Mouse (Mus musculus) frontal cortex, postnatal 10 days (tissue): Measurements from ENCODE around the gene Ggcx.

Experiments
- DNase-seq, 2 experiments: peaks; one replicate each; pipeline ENCODE4 v3.0.0; 2022; ENCODE audit warnings: low spot score in 2 of 2, mixed read lengths in 1 of 2

Gene Ggcx

DNA sequence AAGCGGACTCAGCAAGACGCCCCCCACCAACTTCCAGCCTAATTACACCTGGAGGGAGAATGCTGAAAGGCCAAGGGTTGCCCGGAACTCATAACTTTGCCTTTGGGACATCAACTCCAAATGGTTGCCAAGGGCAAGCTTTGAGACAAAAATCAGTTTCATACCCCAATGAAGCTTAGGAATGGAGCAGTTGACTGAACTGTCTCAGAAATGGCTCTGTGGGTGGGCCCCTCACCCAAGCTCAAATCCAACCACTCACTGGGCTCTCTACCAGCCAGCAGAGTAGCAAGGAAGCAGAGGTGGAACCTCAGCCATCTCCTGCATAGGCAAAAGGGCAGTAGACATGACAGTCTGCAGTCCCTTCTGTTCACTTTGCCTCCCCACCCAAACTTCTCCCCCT lies 26.3 kb upstream of the Ggcx start:
- no peak for DNase-seq

DNA sequence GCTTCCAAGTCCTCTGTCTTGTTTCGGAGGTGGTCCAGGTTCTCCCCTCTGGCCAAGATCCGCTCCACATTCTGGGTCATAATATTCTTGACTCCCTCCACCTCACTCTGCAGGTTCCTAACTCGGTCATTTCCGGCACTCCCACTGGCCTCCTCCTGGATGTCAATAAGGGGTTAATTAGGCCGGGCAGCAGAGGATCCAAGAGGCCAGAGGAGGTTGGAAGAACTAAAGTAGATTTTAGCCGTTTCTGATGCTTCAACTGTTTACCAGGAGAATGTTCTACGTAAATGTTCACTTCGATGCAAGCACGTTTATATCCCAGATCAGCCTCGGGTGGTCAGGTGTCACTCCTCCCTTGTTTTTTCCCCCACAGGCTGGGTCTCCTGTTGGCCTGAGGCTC lies 25.8 kb upstream of the Ggcx start:
- DNase-seq: no peak

DNA sequence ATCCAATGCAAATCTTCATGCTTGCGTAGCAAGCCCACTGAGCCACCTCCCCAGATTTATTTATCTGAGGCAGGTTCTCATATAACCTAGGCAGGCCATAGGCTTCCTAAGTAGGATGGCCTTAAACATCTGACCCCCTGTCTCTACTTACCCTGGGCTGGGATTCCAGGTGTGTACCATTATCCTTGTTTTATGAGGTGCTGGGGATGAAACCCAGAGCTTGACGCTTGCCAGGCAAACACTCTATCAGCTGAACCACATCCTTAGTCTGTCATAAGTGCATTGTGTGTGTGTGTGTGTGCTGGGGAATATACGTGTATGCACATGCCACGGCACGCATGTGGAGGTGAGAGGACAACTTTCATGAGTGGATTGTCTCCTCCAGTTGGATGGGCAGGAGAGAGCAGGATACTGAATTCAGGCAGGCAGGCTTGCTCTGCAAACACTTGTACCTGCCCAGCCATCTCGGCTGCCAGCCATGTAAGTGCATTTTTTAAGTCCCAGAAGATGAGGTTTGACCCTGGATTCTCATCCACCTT lies 25.2 kb upstream of the Ggcx start:
- DNase-seq: no peak

DNA sequence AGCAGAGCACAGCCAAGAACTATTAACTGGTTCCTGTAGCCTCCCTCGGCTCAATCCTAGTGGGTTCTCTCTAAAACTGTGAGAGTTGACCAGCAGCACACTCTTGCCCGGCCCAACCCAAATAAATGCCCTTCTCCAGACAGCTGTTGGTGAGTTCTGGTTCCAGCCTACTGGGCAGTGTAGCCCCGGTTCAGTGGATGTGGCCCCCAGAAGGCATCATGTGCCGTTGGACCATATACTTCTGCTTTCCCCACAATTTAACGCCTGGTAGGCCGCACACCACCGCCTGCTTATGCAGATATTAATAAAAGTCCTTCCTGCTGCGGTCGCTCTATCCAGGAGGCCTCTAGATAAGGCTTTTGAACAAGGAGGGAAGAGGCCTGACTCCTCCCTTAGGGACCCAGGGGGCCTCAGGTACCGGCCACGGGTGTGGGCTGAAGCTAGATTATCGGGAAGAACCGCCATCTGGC lies 24.6 kb upstream of the Ggcx start:
- peak in 1 of 2 experiments; percentile 17 for DNase-seq

DNA sequence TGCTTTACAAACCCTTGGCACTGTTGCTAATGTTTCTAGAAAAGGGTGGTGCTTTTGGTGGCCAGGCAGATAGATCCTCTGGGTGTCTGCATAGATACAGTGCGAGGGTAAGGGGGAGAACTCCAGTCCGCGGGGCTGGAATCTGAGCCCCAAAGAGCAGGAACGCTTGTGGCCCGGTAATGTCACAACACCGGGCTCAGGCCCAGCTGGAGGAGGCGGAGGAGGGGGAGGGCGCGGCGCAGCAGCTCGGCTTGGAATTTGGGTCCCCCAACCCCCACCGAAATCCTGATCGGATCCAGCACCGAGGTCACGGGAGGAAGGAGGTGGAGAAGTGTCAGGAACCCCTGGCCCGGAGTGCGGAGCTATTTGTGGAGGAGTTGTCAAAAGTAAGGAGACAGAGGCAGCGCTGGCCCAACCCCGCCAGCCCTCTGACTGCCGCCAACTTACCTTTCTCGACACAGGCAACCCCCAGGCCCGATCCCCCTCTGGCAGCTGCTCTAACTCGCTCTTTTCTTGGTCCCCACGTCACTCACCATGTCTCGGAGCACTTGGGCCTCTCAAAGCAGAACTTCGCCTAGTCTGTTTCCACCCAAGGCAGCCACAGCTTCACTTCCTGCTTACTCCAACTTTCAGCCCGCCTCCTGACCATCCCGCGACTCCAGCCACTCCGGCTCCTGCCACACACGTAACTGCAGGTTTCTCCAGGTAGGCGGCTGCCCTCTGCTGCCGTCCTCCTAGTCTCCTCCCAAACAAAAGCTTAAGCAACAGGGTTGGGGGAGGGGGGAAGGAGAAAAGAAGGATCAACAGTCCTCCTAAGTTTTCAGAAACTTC lies 24.0 kb upstream of the Ggcx start, which contains the start of gene Vamp8:
TSS of gene Vamp8 (minus strand) at position 763 of the 831 bp plus-strand sequence.
- DNase-seq: peak in 1 of 2 experiments; percentile 47

DNA sequence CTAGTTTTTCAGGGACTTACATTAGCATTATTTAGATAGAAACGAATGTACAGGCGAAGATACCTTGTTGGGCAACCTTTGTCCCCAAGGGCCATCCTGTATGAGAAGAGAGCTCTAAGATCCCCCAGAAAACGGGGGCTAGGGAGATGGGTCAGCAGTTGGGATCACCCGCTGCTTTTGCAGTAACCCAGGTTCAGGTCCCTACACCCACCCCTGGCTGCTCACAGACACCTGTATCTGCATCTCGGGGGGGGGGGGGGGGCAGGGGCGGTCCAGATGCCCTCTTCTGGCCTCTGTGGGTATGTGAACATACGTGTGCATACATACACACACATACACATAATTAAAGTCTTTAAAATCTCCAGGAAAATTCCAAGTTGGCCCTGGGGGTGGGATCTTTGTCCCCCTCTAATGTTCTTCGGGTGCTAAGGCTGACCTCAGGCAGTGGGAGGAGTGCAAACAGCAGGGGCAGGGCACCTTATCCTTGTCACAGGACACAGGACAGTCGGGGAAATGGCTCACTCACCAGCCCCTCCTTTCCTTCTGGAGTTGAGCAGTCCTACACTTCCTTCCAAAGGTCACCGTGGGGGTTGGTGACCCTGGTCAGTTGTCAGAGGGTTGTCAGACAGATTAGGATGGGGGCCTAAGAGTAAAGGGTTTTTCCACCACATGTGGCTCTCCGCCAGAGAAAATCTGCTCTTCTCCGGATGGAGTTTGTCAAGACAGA lies 23.1 kb upstream of the Ggcx start:
- DNase-seq: no peak

DNA sequence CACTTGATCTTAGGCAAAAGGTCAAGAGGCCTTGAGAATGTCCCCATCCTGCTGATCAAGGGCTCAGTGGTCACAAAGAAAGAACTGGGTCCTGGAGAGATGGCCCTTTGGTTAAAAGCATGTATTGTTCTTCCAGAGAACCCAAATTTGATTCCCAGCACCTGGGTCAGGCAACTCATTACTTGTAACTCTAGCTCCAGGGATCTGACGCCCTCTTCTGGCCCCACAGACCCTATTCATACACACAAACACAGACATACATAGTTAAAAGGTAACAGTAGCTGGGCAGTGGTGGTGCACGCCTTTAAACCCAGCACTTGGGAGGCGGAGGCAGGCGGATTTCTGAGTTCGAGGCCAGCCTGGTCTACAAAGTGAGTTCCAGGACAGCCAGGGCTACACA lies 21.8 kb upstream of the Ggcx start:
- no peak for DNase-seq

DNA sequence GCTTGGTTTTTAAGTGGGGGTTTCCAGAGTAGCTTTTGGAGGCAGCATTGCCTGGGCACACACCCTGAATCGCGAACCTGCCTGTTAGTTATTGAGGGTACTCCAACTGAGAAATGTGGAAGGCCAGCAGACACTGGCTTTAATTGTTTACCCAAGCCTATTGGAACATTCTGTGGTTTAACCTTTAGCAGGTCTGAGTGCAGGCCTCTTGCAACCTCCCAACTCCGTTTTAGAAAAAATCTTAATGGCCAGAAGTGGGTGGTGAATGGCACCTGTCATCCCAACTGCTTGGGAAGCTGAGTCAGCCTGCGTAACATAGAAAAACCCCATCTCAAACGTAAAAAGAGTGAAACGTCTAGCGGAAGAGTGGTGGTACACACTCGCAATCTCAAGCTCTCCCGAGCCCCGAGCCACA lies 17.3 kb upstream of the Ggcx start:
- no peak for DNase-seq

DNA sequence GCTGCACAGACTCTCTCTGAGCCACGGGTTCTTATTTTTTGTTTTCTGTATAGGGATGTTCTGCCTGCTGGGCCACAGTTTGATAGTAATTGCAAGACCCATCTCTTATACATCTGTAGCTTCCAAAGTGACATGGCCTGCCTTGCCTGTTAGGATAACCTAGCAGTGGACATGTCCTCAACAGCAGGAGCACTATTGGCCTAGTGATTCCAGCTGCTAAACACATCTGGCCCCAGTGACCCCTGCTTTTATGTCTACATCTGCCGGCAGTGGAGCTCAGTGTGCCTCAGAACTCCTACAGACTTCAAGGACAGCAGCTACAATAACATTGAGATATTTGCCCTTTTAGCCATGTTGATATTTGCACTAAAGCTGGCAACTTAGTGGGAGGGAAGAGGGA lies 14.1 kb upstream of the Ggcx start:
- DNase-seq: no peak

DNA sequence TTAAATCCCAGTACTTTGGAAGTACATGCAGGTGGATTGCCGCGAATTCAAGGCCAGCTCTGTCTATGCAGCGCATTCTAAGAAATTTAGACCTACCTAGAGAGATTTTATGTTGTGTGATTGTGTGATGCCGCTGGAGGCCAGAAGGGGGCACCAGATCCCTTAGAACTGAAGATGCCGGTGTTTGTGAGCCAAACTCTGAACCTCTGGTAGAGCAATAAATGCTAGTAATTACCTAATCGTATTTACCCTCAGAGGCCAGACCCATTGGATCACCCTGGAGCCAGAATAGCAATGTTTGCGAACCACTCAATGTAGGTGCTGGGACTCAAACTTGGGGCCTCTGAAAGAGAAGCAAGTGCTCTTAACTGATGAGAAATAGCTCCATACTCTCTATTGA lies 12.2 kb upstream of the Ggcx start:
- peak in 1 of 2 experiments; percentile 60 for DNase-seq

DNA sequence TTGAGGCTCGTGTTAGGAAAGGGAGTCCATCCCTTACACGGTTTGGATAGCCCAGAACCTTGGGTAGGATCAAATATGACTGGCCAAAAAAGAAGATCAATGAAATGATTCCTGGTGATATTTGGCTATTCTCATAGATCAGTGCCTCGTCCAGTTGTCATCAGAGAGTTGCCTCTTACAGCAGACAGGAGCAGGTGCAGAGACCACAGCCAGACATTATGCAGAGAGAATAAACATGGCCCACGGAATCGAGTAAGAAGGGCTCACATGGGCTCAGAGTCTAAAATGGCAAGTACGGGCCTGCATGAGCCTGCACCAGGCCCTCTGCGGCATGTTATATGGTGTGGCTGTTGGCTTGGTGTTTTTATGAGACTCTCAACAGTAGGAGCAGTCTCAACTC lies 8.8 kb upstream of the Ggcx start:
- no peak for DNase-seq

DNA sequence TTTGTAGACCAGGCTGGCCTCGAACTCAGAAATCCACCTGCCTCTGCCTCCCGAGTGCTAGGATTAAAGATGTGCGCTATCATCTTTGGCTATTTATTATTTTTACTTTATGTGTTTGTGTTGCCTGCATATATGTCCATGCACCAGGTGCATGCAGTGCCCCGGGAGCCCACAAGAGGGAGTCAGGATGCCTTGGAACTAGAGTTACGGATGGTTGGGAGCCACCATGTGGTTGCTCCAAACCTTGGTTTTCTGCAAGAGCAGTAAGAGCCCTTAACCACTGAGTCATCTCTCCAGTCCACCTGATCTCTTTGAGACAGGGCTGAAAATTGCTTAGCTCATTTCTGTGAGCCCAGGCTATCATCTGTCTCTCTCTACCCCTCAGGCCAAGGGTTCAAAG lies 7.0 kb upstream of the Ggcx start:
- DNase-seq: peak in 1 of 2 experiments; percentile 75

DNA sequence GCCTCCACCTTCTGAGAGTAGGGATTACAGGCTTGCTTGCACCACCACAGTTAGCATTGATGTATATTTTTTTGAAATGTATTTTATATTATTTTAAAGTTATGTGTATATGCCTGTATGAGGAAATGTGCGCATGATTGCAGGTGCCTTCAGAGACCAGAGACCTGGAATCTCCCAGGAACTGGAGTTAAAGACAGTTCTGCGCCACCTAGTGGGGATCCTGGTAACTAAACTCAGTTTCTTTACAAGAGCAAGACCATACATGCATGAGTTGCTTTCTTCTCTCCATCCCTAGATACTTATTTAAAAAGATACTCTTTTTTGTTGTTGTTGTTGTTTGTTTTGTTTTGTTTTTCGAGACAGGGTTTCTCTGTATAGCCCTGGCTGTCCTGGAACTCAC lies 4.5 kb upstream of the Ggcx start:
- DNase-seq: peak in 1 of 2 experiments; percentile 47

DNA sequence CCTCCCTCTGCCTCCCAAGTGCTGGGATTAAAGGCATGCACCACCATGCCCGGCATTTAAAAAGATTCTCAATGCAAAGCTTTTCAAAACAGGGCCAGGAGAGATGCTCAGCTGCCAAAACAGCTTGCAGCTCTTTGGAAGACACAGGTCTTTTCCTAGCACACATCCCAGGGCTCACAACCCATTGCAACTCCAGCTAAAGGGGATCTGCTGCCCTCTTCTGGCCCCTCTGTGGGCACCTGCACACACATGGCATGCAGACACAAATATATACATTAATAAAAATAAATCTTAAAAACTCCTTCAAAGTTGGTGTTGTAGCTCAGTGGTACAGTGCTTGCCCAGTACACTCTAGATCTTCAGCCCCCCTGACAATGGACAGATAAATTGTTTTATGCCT lies 4.1 kb upstream of the Ggcx start:
- no peak for DNase-seq

DNA sequence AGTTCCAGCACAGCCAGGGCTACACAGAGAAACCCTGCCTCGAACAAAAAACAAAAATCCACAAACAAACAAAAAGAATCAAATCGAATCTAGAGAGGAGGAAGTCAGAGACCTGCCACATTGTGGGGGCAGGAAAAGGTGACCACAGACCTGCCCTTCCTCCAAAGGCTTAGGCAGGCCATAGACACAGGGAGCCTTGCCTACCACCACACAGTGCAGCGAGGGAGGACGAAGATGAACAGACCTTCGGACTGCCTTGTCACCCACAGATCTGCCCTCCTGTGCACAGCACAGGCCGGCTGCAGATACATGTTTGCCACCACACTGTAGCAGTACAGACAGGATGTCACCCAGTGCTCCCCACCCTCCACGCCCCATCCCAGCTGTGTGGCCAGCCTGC lies 3.6 kb upstream of the Ggcx start:
- no peak for DNase-seq

DNA sequence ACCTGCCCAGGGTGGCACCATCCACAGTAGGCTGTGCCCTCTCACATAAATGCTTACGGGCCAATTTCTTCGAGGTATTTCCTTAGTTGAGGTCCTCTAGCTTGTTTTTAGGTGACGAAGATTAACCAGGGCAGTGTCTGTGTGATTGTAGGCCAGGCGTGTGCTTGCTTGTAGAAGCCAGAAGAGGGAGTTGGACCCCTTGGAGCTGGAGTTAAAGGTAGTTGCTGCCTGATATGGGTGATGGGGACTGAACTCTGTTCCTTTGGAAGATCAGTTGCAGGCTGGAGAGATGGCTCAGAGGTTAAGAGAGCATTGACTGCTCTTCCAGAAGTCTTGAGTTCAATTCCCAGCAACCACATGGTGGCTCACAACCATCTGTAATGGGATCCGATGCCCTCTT lies 1.1 kb downstream of the Ggcx start:
- DNase-seq: no peak

DNA sequence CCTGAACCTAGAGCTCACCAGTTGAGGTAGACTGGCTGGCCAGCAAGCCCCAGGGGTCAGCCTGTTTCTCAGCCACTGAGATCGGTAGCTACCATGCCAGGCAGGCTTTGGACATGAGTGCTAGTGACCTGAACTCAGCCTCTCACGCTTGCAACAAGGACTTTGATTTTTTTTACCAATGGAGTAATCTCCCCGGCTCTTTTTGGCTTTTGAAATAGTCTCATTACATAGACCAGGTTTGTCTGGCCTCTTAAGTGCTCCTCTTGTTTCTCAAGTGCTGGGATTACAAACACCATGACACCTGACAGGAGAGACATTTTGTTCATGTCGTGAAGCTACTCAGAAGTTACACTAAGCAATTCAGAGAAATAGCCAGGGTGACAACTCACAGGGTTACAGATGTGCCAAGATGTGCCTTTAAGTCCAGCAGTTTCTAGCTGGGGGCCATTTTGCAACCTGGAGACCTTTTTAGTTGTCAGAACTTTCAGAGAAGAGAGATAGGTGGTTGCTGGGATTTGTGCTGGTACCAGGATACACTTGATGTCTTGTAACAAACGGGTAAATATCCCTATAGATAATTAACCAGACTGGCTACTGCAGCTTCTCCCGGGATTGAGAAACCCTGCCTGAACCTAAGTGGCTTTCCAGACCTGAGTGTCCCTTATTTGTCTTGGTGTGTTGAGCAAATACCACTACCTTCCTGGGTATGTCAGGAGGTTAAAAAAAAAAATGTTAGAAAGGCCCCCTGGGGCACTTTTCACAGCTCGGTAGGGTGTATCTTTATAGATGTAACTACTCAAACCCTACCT lies 2.1 kb downstream of the Ggcx start:
- DNase-seq: no peak

DNA sequence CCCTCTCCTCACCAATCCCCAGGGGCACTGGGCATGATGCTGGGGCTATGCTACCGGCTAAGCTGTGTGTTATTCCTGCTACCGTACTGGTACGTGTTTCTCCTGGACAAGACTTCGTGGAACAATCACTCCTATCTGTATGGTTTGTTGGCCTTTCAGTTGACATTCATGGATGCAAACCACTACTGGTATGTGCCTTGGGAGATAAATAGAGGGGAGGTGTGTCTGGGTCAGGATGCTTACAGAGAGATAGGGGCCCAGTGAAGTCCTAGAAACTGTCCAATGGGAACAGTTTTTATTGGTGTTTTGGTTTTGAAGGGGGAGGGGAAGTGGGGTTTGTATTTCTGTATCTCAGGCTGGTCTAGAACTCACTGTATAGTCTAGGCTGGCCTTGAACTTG lies 4.2 kb downstream of the Ggcx start:
- no peak for DNase-seq

DNA sequence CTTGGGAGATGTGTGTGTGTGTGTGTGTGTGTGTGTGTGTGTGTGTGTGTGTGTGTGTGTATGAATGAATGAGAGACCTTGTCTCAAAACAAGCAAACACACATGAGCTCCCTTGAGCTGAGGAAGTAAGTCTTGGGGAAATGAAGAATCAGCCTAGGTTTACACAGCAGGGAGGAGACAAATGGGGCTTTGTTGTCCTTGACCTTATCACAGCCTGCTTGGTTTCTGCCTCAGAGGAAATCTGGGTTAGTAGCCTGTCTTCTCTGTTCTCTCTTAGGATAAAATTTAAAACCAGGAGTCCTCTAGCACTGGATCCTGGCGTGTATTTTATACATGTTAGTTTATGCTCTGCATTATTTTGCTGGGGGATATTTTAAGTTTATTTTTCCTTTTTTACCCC lies 5.7 kb downstream of the Ggcx start:
- no peak for DNase-seq

DNA sequence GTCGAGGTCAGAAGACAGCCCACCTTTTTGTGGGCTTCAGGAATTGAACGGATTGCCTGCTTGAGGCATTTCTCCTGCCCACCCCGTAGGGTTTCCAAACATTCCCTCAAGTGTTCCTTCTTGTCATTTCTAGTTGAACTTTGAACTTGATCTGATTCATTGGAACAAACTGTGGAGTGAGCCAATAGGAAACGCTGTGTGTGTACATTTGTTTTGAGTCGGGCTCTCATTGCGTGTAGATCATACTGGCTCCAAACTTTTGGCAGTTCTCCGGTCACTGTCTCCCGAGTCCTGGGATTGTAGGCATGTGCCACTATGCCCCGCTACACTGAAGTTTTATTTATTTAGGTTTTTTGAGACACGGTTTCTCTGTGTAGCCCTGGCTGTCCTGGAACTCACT lies 6.8 kb downstream of the Ggcx start:
- DNase-seq: no peak

DNA sequence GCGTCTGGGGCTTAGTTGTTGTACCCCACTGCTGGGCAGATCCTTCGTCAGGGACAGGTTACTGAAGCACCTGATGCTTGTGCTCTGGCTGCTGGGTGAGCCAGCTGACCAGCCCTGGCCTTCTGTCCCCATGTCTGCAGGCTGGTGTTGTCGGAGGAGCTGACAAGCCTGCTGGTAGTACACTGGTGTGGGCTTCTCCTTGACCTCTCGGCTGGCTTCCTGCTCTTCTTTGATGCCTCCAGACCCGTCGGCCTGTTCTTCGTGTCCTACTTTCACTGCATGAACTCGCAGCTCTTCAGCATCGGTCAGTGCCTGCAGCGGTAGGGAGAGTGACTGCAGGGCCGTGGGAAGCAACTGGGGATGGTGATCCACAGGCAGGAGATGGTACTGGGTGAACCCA lies 11.5 kb downstream of the Ggcx start:
- no peak for DNase-seq

DNA sequence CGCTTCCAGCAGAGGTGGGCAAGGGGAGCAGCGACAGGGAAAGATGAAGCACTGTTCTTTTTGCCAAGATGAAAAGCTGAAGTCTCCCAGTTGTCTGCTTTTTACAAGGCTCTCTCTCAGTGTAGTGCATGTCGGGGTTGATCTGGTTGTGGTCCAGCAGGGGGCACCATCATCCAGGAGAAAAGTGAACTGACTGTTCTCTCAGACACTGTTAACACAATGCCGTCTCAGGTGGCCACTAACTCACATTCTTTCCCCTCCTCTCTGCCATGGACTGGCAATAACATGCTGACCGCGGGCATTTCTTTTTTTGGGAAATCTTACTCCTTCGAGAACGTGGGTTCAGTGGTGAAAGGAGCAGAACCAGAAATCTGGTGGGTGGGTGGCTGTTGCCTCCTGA lies 13.9 kb downstream of the Ggcx start:
- DNase-seq: peak in 1 of 2 experiments; percentile 71
